Mouse (Mus musculus): ENCODE measurements around the gene Adcy6.
A peak's percentile ranks its signal among the peaks of the same experiment; 100 is the strongest.

Adcy6 gene

GRCm38 (mm10) chr15:98609331-98610130 is at the start of gene Adcy6:
Adcy6 (minus strand) TSS chr15:98610076.
- DNase-seq = peak in 1 of 2 experiments; percentile 33

- no peak for DNase-seq
Observed at GRCm38 (mm10) chr15:98656982-98657751, 47.3 kb upstream of the Adcy6 start.

GRCm38 (mm10) chr15:98652174-98652573 is 42.3 kb upstream of the Adcy6 start:
- DNase-seq = no peak

GRCm38 (mm10) chr15:98651431-98651830 is 41.6 kb upstream of the Adcy6 start:
- DNase-seq = no peak

- no peak for DNase-seq
Observed at GRCm38 (mm10) chr15:98648071-98648470, 38.2 kb upstream of the Adcy6 start.

- DNase-seq = no peak
Observed at GRCm38 (mm10) chr15:98647308-98647707, 37.4 kb upstream of the Adcy6 start.

- no peak for DNase-seq
Observed at GRCm38 (mm10) chr15:98646737-98647136, 36.9 kb upstream of the Adcy6 start.

- no peak for DNase-seq
Observed at GRCm38 (mm10) chr15:98645057-98646026, 35.5 kb upstream of the Adcy6 start.

- no peak for DNase-seq
Observed at GRCm38 (mm10) chr15:98644406-98644805, 34.5 kb upstream of the Adcy6 start.

GRCm38 (mm10) chr15:98640157-98640556 is 30.3 kb upstream of the Adcy6 start:
- DNase-seq = no peak

GRCm38 (mm10) chr15:98637155-98637554 is 27.3 kb upstream of the Adcy6 start:
- DNase-seq = no peak

- no peak for DNase-seq
Observed at GRCm38 (mm10) chr15:98636517-98636916, 26.6 kb upstream of the Adcy6 start.

- DNase-seq = no peak
Observed at GRCm38 (mm10) chr15:98635291-98635841, 25.5 kb upstream of the Adcy6 start.

GRCm38 (mm10) chr15:98634541-98635081 is 24.7 kb upstream of the Adcy6 start:
- DNase-seq = peak; percentile 21 to 56

GRCm38 (mm10) chr15:98633822-98634470 is 24.1 kb upstream of the Adcy6 start:
- DNase-seq = no peak

- no peak for DNase-seq
Observed at GRCm38 (mm10) chr15:98632921-98633320, 23.0 kb upstream of the Adcy6 start.

- DNase-seq = no peak
Observed at GRCm38 (mm10) chr15:98632107-98632744, 22.4 kb upstream of the Adcy6 start.

GRCm38 (mm10) chr15:98631493-98631892 is 21.6 kb upstream of the Adcy6 start:
- peak in 1 of 2 experiments; percentile 39 for DNase-seq

GRCm38 (mm10) chr15:98630540-98630939 is 20.7 kb upstream of the Adcy6 start, which contains the start of gene Cacnb3:
Cacnb3 (plus strand) TSS chr15:98630840.
- DNase-seq = no peak

GRCm38 (mm10) chr15:98629464-98629863 is 19.6 kb upstream of the Adcy6 start:
- DNase-seq = no peak

All from spleen, adult 18-20 months (tissue).